Mouse (Mus musculus): ENCODE data around the gene Gpi1. TPM values are rescaled to one million over a fixed set of nuclear protein-coding genes. Genes with fewer than 3 reads are reported as not detected.

Gene Gpi1
- polyA plus RNA-seq, 1 experiment from 2014 or later, result 277 TPM

DNA sequence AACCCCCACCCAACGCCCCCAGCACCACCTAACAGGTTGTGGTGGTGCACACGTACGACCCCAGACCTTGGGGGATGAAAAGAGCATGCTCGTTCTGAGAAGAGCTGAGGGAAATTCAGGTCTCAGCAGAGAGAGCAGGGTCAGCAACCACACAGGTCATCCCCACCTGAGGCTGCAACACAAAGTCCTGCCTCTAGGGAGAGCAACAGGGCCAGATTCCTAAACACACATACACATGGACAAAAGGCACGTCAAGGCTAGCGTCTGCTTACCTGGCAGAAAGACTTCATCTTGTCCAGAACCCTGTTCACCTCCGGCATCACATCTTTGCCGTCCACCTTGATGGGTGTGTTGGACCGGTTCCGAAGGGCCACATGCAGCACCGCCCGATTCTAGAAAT lies 3.3 kb downstream of the Gpi1 start:
- Histone ChIP-seq H3K4me3 (no peak overlapping the region), H3K9ac (0 out of 2 replicates have a peak overlapping the region, but pooled peaks have one; percentile 13), H3K27me3 (no peaks in the 10 kb centered on the region), H3K27ac (no peak overlapping the region), H3K4me2 (replicated peaks) (no peak overlapping the region), H3K36me3 (peaks cover 68% of the 10 kb centered on the region), H3K9me3 (peaks cover 3% of the 10 kb centered on the region; the same call in 1 of the 2 replicates), H3K4me1 (peaks cover 35% of the 10 kb centered on the region)
- 91% methylated on average over 12 of the region's 12 CpGs for WGBS
- ATAC-seq (ENCODE audit: low FRiP score, low read depth), result no peak

DNA sequence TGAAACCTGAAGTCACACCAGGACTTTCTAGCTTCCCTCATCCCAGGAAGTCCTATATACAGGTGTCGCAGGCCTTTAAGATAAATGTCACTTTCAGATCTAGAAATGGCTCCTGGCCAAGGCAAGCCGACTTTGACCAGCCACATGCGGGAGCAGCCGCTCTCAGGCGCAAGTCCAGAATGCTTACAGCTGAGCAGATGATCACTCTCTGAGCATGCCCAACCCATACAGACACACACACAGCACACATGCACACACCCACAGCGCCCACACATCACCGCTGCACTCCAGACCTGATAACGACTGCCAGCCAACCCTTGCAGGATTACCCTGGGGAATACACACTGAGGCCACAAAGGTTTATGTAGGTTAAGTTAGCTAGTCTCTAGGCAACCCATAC lies 4.0 kb downstream of the Gpi1 start:
- Histone ChIP-seq H3K9ac (no peak overlapping the region), H3K9me3 (peaks cover 3% of the 10 kb centered on the region; the same call in 1 of the 2 replicates), H3K4me2 (replicated peaks) (no peak overlapping the region), H3K4me1 (peaks cover 35% of the 10 kb centered on the region), H3K27me3 (no peaks in the 10 kb centered on the region), H3K4me3 (no peak overlapping the region), H3K36me3 (peaks cover 75% of the 10 kb centered on the region), H3K27ac (no peak overlapping the region)
- 83% methylated on average over 8 of the region's 8 CpGs for WGBS
- ATAC-seq (ENCODE audit: low FRiP score, low read depth), result no peak

DNA sequence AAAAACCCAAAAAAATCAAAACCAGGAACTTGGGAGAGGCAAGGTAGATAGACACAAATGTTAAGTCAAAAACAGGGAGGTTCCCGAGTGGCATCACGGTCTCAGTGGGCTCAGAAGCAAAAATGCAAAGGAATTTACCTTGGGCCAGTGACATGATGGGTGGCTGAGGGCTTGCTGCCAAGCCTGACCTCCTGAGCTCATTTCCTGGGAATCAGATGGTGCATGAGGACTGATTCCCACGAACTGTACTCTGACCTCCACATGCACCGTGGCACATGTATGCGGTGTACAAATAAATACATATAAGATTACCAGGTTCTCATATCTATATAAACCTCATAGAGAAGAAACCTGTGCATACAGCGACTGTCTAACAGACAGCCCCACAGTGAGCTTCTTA lies 5.8 kb downstream of the Gpi1 start:
- H3K9ac ChIP-seq, result no peak overlapping the region
- no peak for ATAC-seq (ENCODE audit: low FRiP score, low read depth)
- H3K9me3 ChIP-seq, result peaks cover 3% of the 10 kb centered on the region; the same call in 1 of the 2 replicates
- H3K36me3 ChIP-seq, result peaks cover 93% of the 10 kb centered on the region
- H3K4me2 ChIP-seq (replicated peaks), result no peak overlapping the region
- no peak overlapping the region for H3K4me3 ChIP-seq
- 94% methylated on average over 6 of the region's 6 CpGs for WGBS
- H3K27ac ChIP-seq, result no peak overlapping the region
- H3K4me1 ChIP-seq, result peaks cover 30% of the 10 kb centered on the region
- H3K27me3 ChIP-seq, result no peaks in the 10 kb centered on the region

DNA sequence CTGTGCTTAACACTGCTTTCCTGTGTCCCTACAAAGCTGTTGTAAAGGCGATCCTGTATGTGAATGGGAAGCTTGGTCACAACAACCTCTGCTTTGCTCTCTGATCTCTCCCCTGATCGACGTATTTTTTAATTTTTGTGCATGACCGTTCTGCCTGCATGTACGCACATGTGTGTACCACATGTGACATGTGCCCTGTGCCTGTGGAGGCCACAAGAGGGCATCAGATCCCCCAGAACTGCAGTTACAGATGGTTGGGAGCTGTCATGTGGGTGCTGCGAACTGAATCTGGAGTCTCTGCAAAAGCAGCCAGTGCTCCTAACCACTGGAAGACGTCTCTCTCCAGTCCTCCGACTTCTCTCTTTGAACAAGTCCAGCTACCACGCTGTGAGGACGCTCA lies 7.8 kb downstream of the Gpi1 start:
- WGBS, result 92% methylated on average over 10 of the region's 10 CpGs
- Histone ChIP-seq H3K9ac (no peak overlapping the region), H3K36me3 (peaks cover 99% of the 10 kb centered on the region), H3K9me3 (peaks cover 3% of the 10 kb centered on the region; the same call in 1 of the 2 replicates), H3K27me3 (no peaks in the 10 kb centered on the region), H3K4me1 (peaks cover 12% of the 10 kb centered on the region), H3K4me3 (no peak overlapping the region), H3K27ac (no peak overlapping the region), H3K4me2 (replicated peaks) (no peak overlapping the region)
- no peak for ATAC-seq (ENCODE audit: low FRiP score, low read depth)

DNA sequence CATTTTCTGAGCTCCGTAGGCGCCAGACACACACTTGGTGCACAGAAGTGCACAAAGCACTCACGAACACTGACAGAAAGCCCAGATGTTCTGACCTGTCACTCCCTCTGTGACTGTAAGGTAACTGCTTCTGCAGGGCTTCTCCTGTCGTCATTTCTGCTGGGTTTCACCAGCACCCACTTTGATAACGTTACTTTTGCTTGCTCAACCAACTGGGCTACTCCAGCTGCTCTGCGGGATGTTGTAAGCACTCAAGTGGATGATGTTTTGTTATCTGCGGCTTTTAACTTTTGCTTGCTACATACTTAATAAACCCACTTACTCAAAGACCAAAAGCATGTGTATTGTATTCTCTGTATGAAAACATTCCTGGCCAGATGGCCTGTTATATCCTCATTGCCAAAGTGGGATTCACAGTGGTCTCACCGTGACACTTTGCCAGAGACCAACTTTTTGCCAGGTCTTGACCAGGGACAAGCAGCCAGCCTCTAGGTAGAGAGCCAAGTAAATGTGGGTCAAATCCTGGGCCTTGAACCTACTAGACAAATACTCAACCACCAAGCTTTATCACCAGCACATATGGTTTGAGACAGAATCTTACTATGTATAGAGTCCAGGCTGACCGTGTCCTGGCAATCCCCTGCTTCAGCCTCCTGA lies 8.4 kb downstream of the Gpi1 start:
- no peaks in the 10 kb centered on the region for H3K27me3 ChIP-seq
- H3K4me2 ChIP-seq (replicated peaks), result no peak overlapping the region
- H3K4me1 ChIP-seq, result peaks cover 7% of the 10 kb centered on the region
- no peak overlapping the region for H3K4me3 ChIP-seq
- H3K36me3 ChIP-seq, result peaks cover 99% of the 10 kb centered on the region
- H3K27ac ChIP-seq, result no peak overlapping the region
- no peak overlapping the region for H3K9ac ChIP-seq
- no peak for ATAC-seq (ENCODE audit: low FRiP score, low read depth)
- 87% methylated on average over 9 of the region's 9 CpGs for WGBS
- peaks cover 3% of the 10 kb centered on the region; the same call in 1 of the 2 replicates for H3K9me3 ChIP-seq

DNA sequence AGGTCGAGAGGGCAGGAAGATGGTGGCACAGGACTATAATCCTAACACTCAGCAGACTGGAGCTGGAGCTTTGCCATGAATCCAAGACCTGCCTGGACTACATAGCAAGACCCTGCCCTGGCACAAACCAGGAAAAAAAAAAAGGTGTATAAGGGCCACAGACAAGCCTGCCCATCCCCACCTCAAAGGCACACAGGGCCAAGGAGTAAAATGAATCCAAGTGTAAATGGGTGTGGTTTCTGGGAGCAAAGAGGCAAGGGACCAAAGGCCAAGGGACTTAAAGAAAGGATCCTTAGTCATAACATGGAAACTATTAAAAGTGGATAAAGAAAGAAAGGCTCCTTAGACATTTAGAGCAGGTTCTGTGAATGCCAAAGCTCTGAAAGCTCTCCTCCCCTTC lies 11.6 kb downstream of the Gpi1 start:
- Histone ChIP-seq H3K27me3 (no peaks in the 10 kb centered on the region), H3K27ac (no peak overlapping the region), H3K4me1 (no peaks in the 10 kb centered on the region), H3K9ac (no peak overlapping the region), H3K36me3 (peaks cover 100% of the 10 kb centered on the region), H3K9me3 (peaks cover 3% of the 10 kb centered on the region; the same call in 1 of the 2 replicates), H3K4me3 (no peak overlapping the region), H3K4me2 (replicated peaks) (no peak overlapping the region)
- 88% methylated on average over 1 of the region's 1 CpGs for WGBS
- no peak for ATAC-seq (ENCODE audit: low FRiP score, low read depth)

DNA sequence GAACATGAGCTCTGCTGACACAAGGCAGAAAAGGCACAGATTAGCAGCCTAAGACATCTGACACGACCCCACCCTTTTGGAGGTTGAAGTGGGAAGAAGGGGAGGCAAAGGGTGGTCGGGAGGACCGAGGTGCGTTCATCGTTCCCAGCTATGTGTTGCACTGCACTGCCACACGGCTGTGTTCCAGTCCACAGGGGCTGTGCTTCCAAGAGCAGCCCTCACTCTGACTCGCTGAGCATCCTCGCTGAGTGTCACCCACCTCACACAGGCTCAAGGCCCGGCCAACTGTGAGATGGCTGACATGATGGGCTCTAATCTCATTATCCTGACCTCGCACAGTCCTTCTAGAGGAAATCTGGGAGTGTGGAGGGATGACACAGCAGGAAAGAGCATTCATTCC lies 13.7 kb downstream of the Gpi1 start:
- Histone ChIP-seq H3K9me3 (no peaks in the 10 kb centered on the region), H3K27me3 (no peaks in the 10 kb centered on the region), H3K27ac (no peak overlapping the region), H3K36me3 (peaks cover 100% of the 10 kb centered on the region), H3K4me3 (no peak overlapping the region), H3K4me1 (no peaks in the 10 kb centered on the region), H3K4me2 (replicated peaks) (no peak overlapping the region), H3K9ac (no peak overlapping the region)
- 92% methylated on average over 10 of the region's 10 CpGs for WGBS
- no peak for ATAC-seq (ENCODE audit: low FRiP score, low read depth)

DNA sequence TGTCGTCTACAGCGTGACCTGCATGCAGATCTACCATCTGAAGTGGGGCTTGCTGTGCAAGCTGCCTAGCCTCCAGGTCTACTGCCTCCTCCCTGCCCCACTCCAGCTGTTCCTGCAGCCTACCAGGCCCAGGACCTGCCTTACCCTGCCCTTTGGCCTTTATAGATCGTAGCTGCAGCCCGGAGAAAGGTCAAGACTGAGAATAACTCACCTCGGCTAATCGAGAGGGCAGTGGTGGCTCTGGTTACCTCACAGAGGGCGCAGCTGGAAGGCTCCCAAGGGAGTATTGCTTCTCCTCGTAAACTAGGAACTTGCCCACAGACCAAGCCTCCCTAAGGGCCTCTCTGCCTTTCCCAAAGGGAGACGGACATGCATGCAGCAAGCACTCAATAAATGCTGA lies 14.7 kb downstream of the Gpi1 start:
- Histone ChIP-seq H3K4me3 (no peak overlapping the region), H3K27me3 (no peaks in the 10 kb centered on the region), H3K27ac (no peak overlapping the region), H3K9me3 (no peaks in the 10 kb centered on the region), H3K4me1 (no peaks in the 10 kb centered on the region), H3K4me2 (replicated peaks) (no peak overlapping the region), H3K36me3 (peaks cover 100% of the 10 kb centered on the region), H3K9ac (no peak overlapping the region)
- ATAC-seq (ENCODE audit: low FRiP score, low read depth), result no peak
- WGBS, result 90% methylated on average over 9 of the region's 9 CpGs

DNA sequence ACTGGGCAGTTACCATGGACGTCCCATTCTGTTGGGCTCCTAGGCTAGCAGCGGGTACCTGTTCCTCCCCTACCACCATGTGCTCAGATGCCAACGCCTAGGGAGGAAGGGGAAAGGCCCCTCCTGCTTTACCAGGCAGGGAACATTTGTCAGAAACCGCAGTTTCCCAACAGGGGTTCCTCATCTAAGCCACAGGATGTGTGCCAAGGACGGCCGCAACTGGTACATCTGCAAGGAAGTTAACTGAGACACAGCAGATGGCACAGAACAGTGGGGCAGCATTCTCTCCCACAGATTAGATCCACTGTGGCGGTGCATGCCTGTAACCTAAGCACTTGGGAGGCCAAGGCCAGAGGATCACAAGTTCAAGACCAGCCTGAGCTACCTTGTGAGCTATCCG lies 15.5 kb downstream of the Gpi1 start:
- no peak overlapping the region for H3K27ac ChIP-seq
- no peaks in the 10 kb centered on the region for H3K27me3 ChIP-seq
- no peak overlapping the region for H3K4me2 ChIP-seq (replicated peaks)
- no peaks in the 10 kb centered on the region for H3K9me3 ChIP-seq
- 92% methylated on average over 8 of the region's 8 CpGs for WGBS
- H3K36me3 ChIP-seq, result peaks cover 100% of the 10 kb centered on the region
- no peak overlapping the region for H3K9ac ChIP-seq
- H3K4me3 ChIP-seq, result no peak overlapping the region
- no peak for ATAC-seq (ENCODE audit: low FRiP score, low read depth)
- H3K4me1 ChIP-seq, result no peaks in the 10 kb centered on the region

DNA sequence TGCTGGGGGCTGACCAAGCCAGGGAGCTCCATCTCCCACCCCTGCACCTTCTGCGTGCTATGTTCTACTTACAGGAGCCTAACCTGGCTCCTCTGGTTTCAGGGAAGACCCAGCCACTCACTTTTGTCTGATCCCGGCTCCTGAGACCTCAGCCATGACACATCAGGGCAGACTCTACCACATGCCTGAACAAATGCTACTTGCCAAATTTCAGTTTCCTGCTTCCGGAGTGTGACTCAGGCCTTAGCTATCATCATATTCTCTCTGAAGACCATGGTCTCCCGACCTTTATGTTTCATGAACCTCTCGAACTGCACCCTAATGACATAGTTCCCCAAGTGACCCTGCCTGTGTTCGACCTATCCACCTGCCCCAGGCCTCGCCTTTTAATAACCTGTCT lies 16.9 kb downstream of the Gpi1 start:
- no peaks in the 10 kb centered on the region for H3K4me1 ChIP-seq
- H3K27me3 ChIP-seq, result no peaks in the 10 kb centered on the region
- H3K4me3 ChIP-seq, result no peak overlapping the region
- H3K36me3 ChIP-seq, result peaks cover 100% of the 10 kb centered on the region
- H3K9me3 ChIP-seq, result no peaks in the 10 kb centered on the region
- H3K4me2 ChIP-seq (replicated peaks), result no peak overlapping the region
- 88% methylated on average over 7 of the region's 7 CpGs for WGBS
- H3K27ac ChIP-seq, result no peak overlapping the region
- ATAC-seq (ENCODE audit: low FRiP score, low read depth), result no peak
- H3K9ac ChIP-seq, result no peak overlapping the region

DNA sequence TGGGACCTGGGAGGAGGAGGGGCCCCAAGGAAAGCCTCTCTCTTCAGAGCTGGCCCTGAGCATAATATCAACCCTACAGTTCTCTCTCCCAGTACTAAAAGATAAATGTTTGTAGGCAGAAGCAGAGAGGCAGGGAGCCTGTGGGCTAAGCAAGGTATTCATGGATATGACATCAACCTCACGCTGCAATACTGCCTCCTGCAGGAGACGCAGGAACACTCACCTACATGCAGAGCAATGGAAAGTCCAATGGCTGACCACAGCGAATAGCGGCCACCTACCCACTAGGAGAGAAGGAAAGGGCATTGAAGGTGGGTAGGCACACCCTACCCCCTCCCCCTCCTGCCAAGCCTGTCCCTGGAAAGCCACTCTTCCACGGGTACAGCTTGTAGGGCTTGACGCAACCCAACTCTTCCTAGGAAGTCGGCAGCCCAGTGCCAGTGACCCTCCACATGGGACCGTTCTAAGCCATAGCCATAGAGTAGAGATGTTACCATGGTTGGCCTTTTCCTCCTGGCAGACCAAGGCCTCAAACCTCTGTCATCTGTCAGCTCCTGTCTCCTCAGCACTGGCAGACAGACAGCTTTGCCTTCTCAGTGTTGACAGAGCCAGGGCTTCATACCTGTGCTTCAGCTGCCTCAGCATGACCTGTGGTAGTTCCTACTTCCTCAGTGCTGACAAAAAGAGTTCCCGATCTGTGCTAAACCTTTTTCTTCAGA lies 21.9 kb downstream of the Gpi1 start:
- H3K9me3 ChIP-seq, result no peaks in the 10 kb centered on the region
- peaks cover 100% of the 10 kb centered on the region for H3K36me3 ChIP-seq
- H3K4me2 ChIP-seq (replicated peaks), result no peak overlapping the region
- 95% methylated on average over 9 of the region's 9 CpGs for whole genome bisulfite sequencing
- ATAC-seq (ENCODE audit: low FRiP score, low read depth), result no peak
- H3K27ac ChIP-seq, result no peak overlapping the region
- no peaks in the 10 kb centered on the region for H3K27me3 ChIP-seq
- no peak overlapping the region for H3K4me3 ChIP-seq
- H3K4me1 ChIP-seq, result no peaks in the 10 kb centered on the region
- no peak overlapping the region for H3K9ac ChIP-seq

DNA sequence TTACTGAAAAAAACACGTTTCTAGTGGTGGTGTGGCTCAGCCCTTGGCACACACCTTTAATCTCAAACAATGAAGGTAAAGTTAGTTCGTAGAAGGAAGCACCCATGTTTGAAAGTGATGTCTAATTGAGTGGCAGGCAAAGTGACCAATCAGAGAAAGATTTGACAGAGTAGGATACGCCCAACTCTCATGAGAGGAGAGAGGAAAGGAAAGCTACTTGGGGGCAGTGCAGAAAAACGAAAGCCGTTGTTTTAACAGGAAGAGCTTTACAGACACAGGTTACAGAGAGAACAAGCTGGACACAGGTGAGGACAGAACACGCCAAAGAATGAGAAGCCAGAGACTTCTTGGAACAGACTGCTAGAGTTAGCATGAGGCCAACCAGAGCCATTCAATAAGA lies 23.8 kb downstream of the Gpi1 start:
- H3K27ac ChIP-seq, result no peak overlapping the region
- no peak overlapping the region for H3K4me3 ChIP-seq
- WGBS, result 94% methylated on average over 6 of the region's 6 CpGs
- no peak overlapping the region for H3K4me2 ChIP-seq (replicated peaks)
- H3K36me3 ChIP-seq, result peaks cover 100% of the 10 kb centered on the region
- no peak overlapping the region for H3K9ac ChIP-seq
- ATAC-seq (ENCODE audit: low FRiP score, low read depth), result no peak
- no peaks in the 10 kb centered on the region for H3K4me1 ChIP-seq
- no peaks in the 10 kb centered on the region for H3K9me3 ChIP-seq
- no peaks in the 10 kb centered on the region for H3K27me3 ChIP-seq
